Mouse (Mus musculus) C2C12 (cell line): ENCODE data around the gene 9130213A22Rik.

Experiments
- CEBPB ChIP-seq: IDR thresholded peaks from one replicate; pipeline ENCODE4 v1.6.1; 2011; ENCODE audit warnings: low read depth, mild to moderate bottlenecking, control low read depth, moderate library complexity
- CTCF ChIP-seq: IDR thresholded peaks from one replicate; pipeline ENCODE4 v1.5.1; 2011; ENCODE audit not compliant: control insufficient read depth, insufficient read depth, insufficient read length
- FOSL1 ChIP-seq: IDR thresholded peaks from one replicate; pipeline ENCODE4 v1.8.0; 2011; ENCODE audit warnings: mild to moderate bottlenecking, low read length; ENCODE audit not compliant: poor library complexity, insufficient read depth, severe bottlenecking
- MAX ChIP-seq: IDR thresholded peaks from one replicate; pipeline ENCODE4 v1.6.1; 2011; ENCODE audit warnings: mild to moderate bottlenecking, control low read depth
- MYOD1 ChIP-seq: IDR thresholded peaks from one replicate; pipeline ENCODE4 v1.6.1; 2011; ENCODE audit warnings: low read depth; ENCODE audit not compliant: control insufficient read depth, insufficient read length
- MYOG ChIP-seq: IDR thresholded peaks from one replicate; pipeline ENCODE4 v1.6.1; 2011; ENCODE audit not compliant: control insufficient read depth, insufficient read length; ENCODE audit errors: extremely low read depth
- USF1 ChIP-seq: IDR thresholded peaks from one replicate; pipeline ENCODE4 v1.6.1; 2011; ENCODE audit warnings: low read depth, mild to moderate bottlenecking, control low read depth, moderate library complexity

GRCm38 (mm10) chr11:69124498-69124847 lies 2.1 kb upstream of the 9130213A22Rik start:
- no peak for TF ChIP-seq CEBPB
- no peak for TF ChIP-seq CTCF
- TF ChIP-seq MAX, result no peak
- TF ChIP-seq MYOG, result no peak
- no peak for TF ChIP-seq MYOD1
- TF ChIP-seq USF1, result no peak
- no peak for TF ChIP-seq FOSL1
